Mouse (Mus musculus): ENCODE measurements at regions not wholly inside any gene's neighbourhood (a gene's known extent, or its start where the extent isn't known, plus 50 kb on each side); places are given as distances from the start of the nearest gene placed in this dataset.

- TF ChIP-seq CTCF (conservative IDR thresholded peaks at IDR 0.05; ENCODE audit: insufficient read depth, insufficient read length, low read depth, low read length), result no peak
- TF ChIP-seq POLR2A (IDR thresholded peaks at IDR 0.05; ENCODE audit: low read depth, low read length), result no peak
- H3K27me3 ChIP-seq (replicated peaks; ENCODE audit: control insufficient read depth, insufficient read depth, low read length), result no peaks in the 10 kb centered on the region
- WGBS, result 57% methylated on average over 8 of the region's 8 CpGs
- H3K4me3 ChIP-seq (ENCODE audit: insufficient read depth, low read depth, low read length), result no peak overlapping the region
- no peaks in the 10 kb centered on the region for H3K36me3 ChIP-seq (ENCODE audit: control insufficient read depth, insufficient read depth, low read length)
- no peak overlapping the region for H3K27ac ChIP-seq (ENCODE audit: insufficient read depth, low read depth, low read length)
- peaks cover 4% of the 10 kb centered on the region; the same call in 1 of the 2 replicates for H3K4me1 ChIP-seq (ENCODE audit: control insufficient read depth, insufficient read depth, low read length)
- DNase-seq, result no peak
Observed at GRCm38 (mm10) chr8:11094516-11094915, 86.3 kb upstream of the Irs2 start.

- Histone ChIP-seq H3K27me3 (replicated peaks; ENCODE audit: control insufficient read depth, insufficient read depth, low read length) (no peaks in the 10 kb centered on the region), H3K36me3 (ENCODE audit: control insufficient read depth, insufficient read depth, low read length) (no peaks in the 10 kb centered on the region), H3K4me3 (ENCODE audit: insufficient read depth, low read depth, low read length) (no peak overlapping the region), H3K4me1 (ENCODE audit: control insufficient read depth, insufficient read depth, low read length) (no peaks in the 10 kb centered on the region), H3K27ac (ENCODE audit: insufficient read depth, low read depth, low read length) (no peak overlapping the region)
- no peak for DNase-seq
- no peak for TF ChIP-seq CTCF (conservative IDR thresholded peaks at IDR 0.05; ENCODE audit: insufficient read depth, insufficient read length, low read depth, low read length)
- TF ChIP-seq POLR2A (IDR thresholded peaks at IDR 0.05; ENCODE audit: low read depth, low read length), result no peak
- WGBS, result 60% methylated on average over 4 of the region's 4 CpGs
Observed at GRCm38 (mm10) chr8:11092348-11092747, 84.1 kb upstream of the Irs2 start.

- H3K27me3 ChIP-seq (replicated peaks; ENCODE audit: control insufficient read depth, insufficient read depth, low read length), result no peaks in the 10 kb centered on the region
- H3K27ac ChIP-seq (ENCODE audit: insufficient read depth, low read depth, low read length), result no peak overlapping the region
- WGBS, result 84% methylated on average over 3 of the region's 3 CpGs
- DNase-seq, result no peak
- H3K36me3 ChIP-seq (ENCODE audit: control insufficient read depth, insufficient read depth, low read length), result no peaks in the 10 kb centered on the region
- H3K4me3 ChIP-seq (ENCODE audit: insufficient read depth, low read depth, low read length), result no peak overlapping the region
- TF ChIP-seq CTCF (conservative IDR thresholded peaks at IDR 0.05; ENCODE audit: insufficient read depth, insufficient read length, low read depth, low read length) (no peak), POLR2A (IDR thresholded peaks at IDR 0.05; ENCODE audit: low read depth, low read length) (no peak)
- H3K4me1 ChIP-seq (ENCODE audit: control insufficient read depth, insufficient read depth, low read length), result no peaks in the 10 kb centered on the region
Observed at GRCm38 (mm10) chr8:11091675-11092345, 83.6 kb upstream of the Irs2 start.

GRCm38 (mm10) chr8:11088946-11089665 is 80.8 kb upstream of the Irs2 start:
- Histone ChIP-seq H3K36me3 (ENCODE audit: control insufficient read depth, insufficient read depth, low read length) (no peaks in the 10 kb centered on the region), H3K27me3 (replicated peaks; ENCODE audit: control insufficient read depth, insufficient read depth, low read length) (no peaks in the 10 kb centered on the region), H3K4me3 (ENCODE audit: insufficient read depth, low read depth, low read length) (no peak overlapping the region), H3K4me1 (ENCODE audit: control insufficient read depth, insufficient read depth, low read length) (no peaks in the 10 kb centered on the region), H3K27ac (ENCODE audit: insufficient read depth, low read depth, low read length) (no peak overlapping the region)
- WGBS, result 57% methylated on average over 12 of the region's 12 CpGs
- peak; percentile 8 for DNase-seq
- no peak for TF ChIP-seq POLR2A (IDR thresholded peaks at IDR 0.05; ENCODE audit: low read depth, low read length)
- TF ChIP-seq CTCF (conservative IDR thresholded peaks at IDR 0.05; ENCODE audit: insufficient read depth, insufficient read length, low read depth, low read length), result no peak

GRCm38 (mm10) chr8:11085244-11085643 is 77.0 kb upstream of the Irs2 start:
- TF ChIP-seq POLR2A (IDR thresholded peaks at IDR 0.05; ENCODE audit: low read depth, low read length), result no peak
- no peak for TF ChIP-seq CTCF (conservative IDR thresholded peaks at IDR 0.05; ENCODE audit: insufficient read depth, insufficient read length, low read depth, low read length)
- DNase-seq, result peak; percentile 6
- Histone ChIP-seq H3K27me3 (replicated peaks; ENCODE audit: control insufficient read depth, insufficient read depth, low read length) (no peaks in the 10 kb centered on the region), H3K36me3 (ENCODE audit: control insufficient read depth, insufficient read depth, low read length) (no peaks in the 10 kb centered on the region), H3K4me1 (ENCODE audit: control insufficient read depth, insufficient read depth, low read length) (no peaks in the 10 kb centered on the region), H3K4me3 (ENCODE audit: insufficient read depth, low read depth, low read length) (no peak overlapping the region), H3K27ac (ENCODE audit: insufficient read depth, low read depth, low read length) (no peak overlapping the region)
- WGBS, result 83% methylated on average over 1 of the region's 1 CpGs

GRCm38 (mm10) chr8:11084051-11084533 is 75.8 kb upstream of the Irs2 start:
- peak; percentile 25 for DNase-seq
- Histone ChIP-seq H3K4me1 (ENCODE audit: control insufficient read depth, insufficient read depth, low read length) (no peaks in the 10 kb centered on the region), H3K36me3 (ENCODE audit: control insufficient read depth, insufficient read depth, low read length) (no peaks in the 10 kb centered on the region), H3K27me3 (replicated peaks; ENCODE audit: control insufficient read depth, insufficient read depth, low read length) (no peaks in the 10 kb centered on the region), H3K27ac (ENCODE audit: insufficient read depth, low read depth, low read length) (no peak overlapping the region), H3K4me3 (ENCODE audit: insufficient read depth, low read depth, low read length) (no peak overlapping the region)
- WGBS, result 77% methylated on average over 2 of the region's 2 CpGs
- TF ChIP-seq POLR2A (IDR thresholded peaks at IDR 0.05; ENCODE audit: low read depth, low read length) (no peak), CTCF (conservative IDR thresholded peaks at IDR 0.05; ENCODE audit: insufficient read depth, insufficient read length, low read depth, low read length) (no peak)

GRCm38 (mm10) chr8:11080813-11081212 is 72.6 kb upstream of the Irs2 start:
- TF ChIP-seq POLR2A (IDR thresholded peaks at IDR 0.05; ENCODE audit: low read depth, low read length), result no peak
- TF ChIP-seq CTCF (conservative IDR thresholded peaks at IDR 0.05; ENCODE audit: insufficient read depth, insufficient read length, low read depth, low read length), result no peak
- Histone ChIP-seq H3K27ac (ENCODE audit: insufficient read depth, low read depth, low read length) (no peak overlapping the region), H3K4me3 (ENCODE audit: insufficient read depth, low read depth, low read length) (no peak overlapping the region), H3K27me3 (replicated peaks; ENCODE audit: control insufficient read depth, insufficient read depth, low read length) (no peaks in the 10 kb centered on the region), H3K36me3 (ENCODE audit: control insufficient read depth, insufficient read depth, low read length) (no peaks in the 10 kb centered on the region), H3K4me1 (ENCODE audit: control insufficient read depth, insufficient read depth, low read length) (no peaks in the 10 kb centered on the region)
- 53% methylated on average over 2 of the region's 2 CpGs for WGBS
- peak; percentile 44 for DNase-seq
